ENCODE assay signal across 9 mouse cellular contexts in the genomic region with DNA sequence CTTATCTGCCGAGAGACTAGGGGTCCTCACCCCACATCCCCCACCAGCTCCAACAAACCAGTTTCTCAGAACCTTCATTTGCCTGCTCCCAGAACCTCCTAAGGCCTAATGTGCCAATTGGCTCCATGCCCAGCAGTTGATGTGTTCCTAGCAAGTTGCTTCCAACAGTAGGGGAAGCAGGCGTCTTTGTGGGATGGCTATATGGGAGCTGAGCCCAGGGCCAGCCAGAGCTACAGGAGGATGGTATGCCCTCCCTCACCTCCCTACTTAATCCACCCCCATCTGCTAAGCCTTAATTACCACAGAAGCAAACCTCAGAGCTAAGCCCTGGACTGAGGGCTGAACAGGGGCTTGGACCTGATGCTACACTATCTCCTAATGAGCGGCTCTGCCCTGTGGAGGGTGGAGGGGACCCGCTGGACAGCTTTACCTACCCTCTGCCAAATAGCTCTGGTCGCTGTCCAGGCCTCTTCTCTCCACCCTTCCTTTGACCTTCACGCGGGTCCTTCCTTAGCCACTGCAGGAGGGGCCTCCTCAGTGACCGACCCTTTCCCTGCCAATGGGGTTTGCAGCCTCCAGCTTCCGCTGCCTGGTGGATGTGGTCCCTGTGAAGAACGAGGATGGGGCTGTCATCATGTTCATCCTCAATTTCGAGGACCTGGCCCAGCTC. TPM values are rescaled to one million over a fixed set of nuclear protein-coding genes. Genes with fewer than 3 reads are reported as not detected.
A peak's percentile ranks its signal among the peaks of the same experiment; 100 is the strongest.
DNase-seq lines count a peak whose midpoint lies in the region; ATAC-seq lines count a peak whose summit lies in the region.
"Had no signal": no experiment of that assay in that cellular context is flagged by ENCODE, and none has a peak within 500 bp of the region (broad histone marks: within the 10 kb centered on the region; RNA-seq: fewer than 3 reads in every experiment).

No protein-coding gene starts in this region.

- H3K4me2 ChIP-seq in kidney, embryonic 14.5 days (replicated peaks; ENCODE audit: low read depth, low read length): no peak overlapping the region
- H3K4me2 ChIP-seq: limb, embryonic 12.5 days had no signal

- H3K4me1 ChIP-seq in kidney, embryonic 14.5 days (ENCODE audit: control insufficient read depth, insufficient read depth, low read length): no peaks in the 10 kb centered on the region

- intact Hi-C loops in left cerebral cortex, postnatal 25 days (cut with DNase I): loop anchor here (10.0 kb wide), 1 partner anchor 669 kb away; no protein-coding TSS in a partner anchor

- H3K9ac ChIP-seq in kidney, embryonic 14.5 days (ENCODE audit: low read depth, low read length): no peak overlapping the region
- H3K9ac ChIP-seq: limb, embryonic 12.5 days had no signal

- H3K9me3 ChIP-seq in kidney, embryonic 14.5 days (ENCODE audit: control insufficient read depth, low read length): no peaks in the 10 kb centered on the region
- H3K9me3 ChIP-seq: limb, embryonic 12.5 days had no signal

- H3K27ac ChIP-seq in kidney, embryonic 14.5 days (ENCODE audit: low read depth, low read length): no peak overlapping the region
- H3K27ac ChIP-seq: limb, embryonic 12.5 days had no signal

- peaks cover 4% of the 10 kb centered on the region; the same call in 1 of the 2 replicates for H3K27me3 ChIP-seq in kidney, embryonic 14.5 days (ENCODE audit: control insufficient read depth, insufficient read depth, low read length)

- peak; percentile 65 for DNase-seq in adrenal gland, postnatal 14 days
- no peak for DNase-seq in adrenal gland, adult 18-20 months (ENCODE audit: low spot score in 2 of 2)
- DNase-seq in kidney, postnatal 25 days: peak; percentile 55 to 70
- DNase-seq in cerebellum, adult 9-11 months: peak; percentile 46
- peak; percentile 40 to 58 for DNase-seq in left cerebral cortex, postnatal 25 days (ENCODE audit: low spot score in 2 of 2)
- DNase-seq in c-Kit-positive CD71-positive TER-119-positive erythroid progenitor cells, embryonic 14.5 days (ENCODE audit: low spot score): no peak
- DNase-seq in embryo, embryonic 10 days (ENCODE audit: low spot score): no peak

- 62% methylated on average over 11 of the region's 11 CpGs for WGBS in kidney, embryonic 14.5 days

- H3K4me3 ChIP-seq in kidney, embryonic 14.5 days (ENCODE audit: low read length): no peak overlapping the region
- H3K4me3 ChIP-seq: limb, embryonic 12.5 days had no signal

- H3K36me3 ChIP-seq in kidney, embryonic 14.5 days (ENCODE audit: control insufficient read depth, insufficient read depth, low read length): no peaks in the 10 kb centered on the region
- H3K36me3 ChIP-seq: limb, embryonic 12.5 days had no signal

- ATAC-seq in kidney, embryonic 14.5 days (ENCODE audit: low FRiP score, low TSS enrichment): no peak

RNA-seq across cellular contexts. Expression of gene Kcnh6, which starts 5.8 kb away (rescaled TPM):
- total RNA-seq in adrenal gland, postnatal 14 days (2021): 0.15 and 0.41 TPM in 2 replicates
- total RNA-seq in adrenal gland, adult 18-20 months (2021): under 1 TPM in 1 of 2 experiments, not detected in 1; 0.29 TPM
- polyA plus RNA-seq in kidney, embryonic 14.5 days (2014; fragmentation: Nextera tagmentation; extraction: Ambion mirVana): 0.10 and 0.14 TPM in 2 replicates
- 1 to 10 TPM; 1.6 to 2.0 TPM for total RNA-seq in left cerebral cortex, postnatal 25 days (2021)

RNA-seq across cellular contexts. Expression of gene Ace3, which starts 19.2 kb away (rescaled TPM):
- total RNA-seq in adrenal gland, postnatal 14 days (2021): not detected in 2 replicates
- total RNA-seq in adrenal gland, adult 18-20 months (2021): not detected
- not detected in 2 replicates for polyA plus RNA-seq in kidney, embryonic 14.5 days (2014; fragmentation: Nextera tagmentation; extraction: Ambion mirVana)
- total RNA-seq in left cerebral cortex, postnatal 25 days (2021): not detected
- polyA plus RNA-seq: limb, embryonic 12.5 days had no signal

RNA-seq across cellular contexts. Expression of gene Dcaf7, which starts 23.0 kb away (rescaled TPM):
- total RNA-seq in adrenal gland, postnatal 14 days (2021): 50.3 and 58.0 TPM in 2 replicates
- 10 to 100 TPM; 44.5 to 47.6 TPM for total RNA-seq in adrenal gland, adult 18-20 months (2021)
- polyA plus RNA-seq in kidney, embryonic 14.5 days (2014; fragmentation: Nextera tagmentation; extraction: Ambion mirVana): 43.7 and 68.8 TPM in 2 replicates
- total RNA-seq in left cerebral cortex, postnatal 25 days (2021): 100 to 1,000 TPM; 152 to 168 TPM

RNA-seq across cellular contexts. Expression of gene Ace, which starts 45.9 kb away (rescaled TPM):
- 12.4 and 19.5 TPM in 2 replicates for total RNA-seq in adrenal gland, postnatal 14 days (2021)
- total RNA-seq in adrenal gland, adult 18-20 months (2021): 10 to 100 TPM; 11.0 to 16.0 TPM
- polyA plus RNA-seq in kidney, embryonic 14.5 days (2014; fragmentation: Nextera tagmentation; extraction: Ambion mirVana): 1.4 and 4.8 TPM in 2 replicates
- 10 to 100 TPM; 10.9 to 12.2 TPM for total RNA-seq in left cerebral cortex, postnatal 25 days (2021)

RNA-seq across cellular contexts. Expression of gene Taco1, which starts 52.2 kb away (rescaled TPM):
- total RNA-seq in adrenal gland, postnatal 14 days (2021): 41.4 and 47.1 TPM in 2 replicates
- total RNA-seq in adrenal gland, adult 18-20 months (2021): 10 to 100 TPM; 32.3 to 33.3 TPM
- polyA plus RNA-seq in kidney, embryonic 14.5 days (2014; fragmentation: Nextera tagmentation; extraction: Ambion mirVana): 10.3 and 11.3 TPM in 2 replicates
- 10 to 100 TPM; 18.0 to 18.6 TPM for total RNA-seq in left cerebral cortex, postnatal 25 days (2021)

Comparison
In these comparisons a context has a peak if more than half of its experiments do, and no peak if none do; other contexts are left out.
1. DNase-seq: peak in adrenal gland, postnatal 14 days (single experiment), kidney, postnatal 25 days (2 of 2), cerebellum, adult 9-11 months (single experiment) and left cerebral cortex, postnatal 25 days (2 of 2); none in adrenal gland, adult 18-20 months (0 of 2), c-Kit-positive CD71-positive TER-119-positive erythroid progenitor cells, embryonic 14.5 days (single experiment) and embryo, embryonic 10 days (single experiment).